Mouse (Mus musculus) skeletal muscle tissue, adult 2 months (tissue): ENCODE results near the gene Sf3a2.

Source experiments
- DNase-seq: peaks from one replicate; pipeline ENCODE4 v3.0.0-alpha.2; 2012; ENCODE audit warnings: low read depth, low spot score

The Sf3a2 gene

GRCm38 (mm10) chr10:80845055-80845693 lies 47.2 kb downstream of the Sf3a2 start:
- DNase-seq: no peak

GRCm38 (mm10) chr10:80845732-80846131 lies 47.7 kb downstream of the Sf3a2 start:
- DNase-seq: no peak

DNA sequence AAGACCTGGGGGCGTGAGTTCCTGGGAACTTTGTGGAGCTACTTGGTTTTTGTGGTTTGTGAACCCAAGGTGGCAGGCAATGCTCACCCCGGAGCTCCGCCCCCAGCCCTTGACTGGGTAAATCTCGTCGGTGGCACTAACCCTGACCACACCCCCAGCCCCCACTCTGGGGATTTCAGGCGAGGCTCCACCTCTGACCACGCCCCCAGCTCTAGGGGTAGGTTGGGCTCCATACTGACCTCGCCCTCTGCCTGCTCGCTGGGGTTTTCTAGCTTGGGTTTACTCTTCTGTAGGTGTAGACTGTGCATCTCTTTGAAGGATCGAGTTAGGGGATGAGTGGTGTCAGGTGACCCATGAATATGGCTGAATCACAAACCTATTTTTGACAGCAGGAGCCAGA lies 50.6 kb downstream of the Sf3a2 start:
- peak; percentile 77 for DNase-seq
